Mouse (Mus musculus): ENCODE measurements at regions not wholly inside any gene's neighbourhood (a gene's known extent, or its start where the extent isn't known, plus 50 kb on each side); places are given as distances from the start of the nearest gene placed in this dataset.

- TF ChIP-seq CTCF (conservative IDR thresholded peaks at IDR 0.05; ENCODE audit: low read length) (no peak), POU5F1 (IDR thresholded peaks at IDR 0.05; ENCODE audit: borderline replicate concordance, low read length) (no peak)
Measured at GRCm38 (mm10) chr1:18030226-18030625, 115.5 kb downstream of the Crisp4 start.
